Mouse (Mus musculus) fat pad, adult 2 months (tissue): ENCODE data around the gene Nek5.

Source experiments
- DNase-seq: peaks from one replicate; pipeline ENCODE4 v3.0.0-alpha.2; 2011; ENCODE audit warnings: low read depth, low spot score; ENCODE audit errors: extremely low read depth

Gene Nek5

GRCm38 (mm10) chr8:22091568-22091967 lies 33.3 kb downstream of the Nek5 start:
- no peak for DNase-seq

- no peak for DNase-seq
Measured at GRCm38 (mm10) chr8:22089226-22089625, 35.6 kb downstream of the Nek5 start.

- no peak for DNase-seq
Measured at GRCm38 (mm10) chr8:22079313-22080007, 45.4 kb downstream of the Nek5 start.

DNA sequence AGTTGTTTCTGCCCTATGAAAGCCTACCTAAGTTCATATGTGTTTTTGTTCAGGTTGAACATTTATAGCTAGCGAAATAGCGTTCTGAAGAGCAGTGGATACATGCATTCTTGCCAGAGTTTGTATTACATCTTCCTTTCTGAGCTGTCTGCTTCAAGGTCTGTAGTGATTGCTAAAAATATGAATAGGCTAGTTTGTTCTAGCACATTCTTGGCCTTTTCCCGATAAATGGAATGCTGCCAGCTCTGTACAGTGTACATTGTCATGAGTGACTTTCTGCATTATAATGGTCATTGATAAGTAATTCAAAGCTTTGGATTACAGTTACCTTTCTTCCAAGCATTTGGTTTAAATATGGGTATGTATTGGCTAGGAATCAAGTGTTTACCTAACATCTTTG lies 63.7 kb downstream of the Nek5 start:
- no peak for DNase-seq

- peak; percentile 62 for DNase-seq
Measured at GRCm38 (mm10) chr8:22060446-22060889, 64.4 kb downstream of the Nek5 start, which contains the start of gene Alg11. Gene Alg11, plus strand, starts transcription at chr8:22060721.

- no peak for DNase-seq
Measured at GRCm38 (mm10) chr8:22059821-22060445, 64.9 kb downstream of the Nek5 start, which contains the start of gene Atp7b. Gene Atp7b, minus strand, starts transcription at chr8:22060305.

- no peak for DNase-seq
Measured at GRCm38 (mm10) chr8:22059153-22059738, 65.6 kb downstream of the Nek5 start.

GRCm38 (mm10) chr8:22058368-22058767 lies 66.5 kb downstream of the Nek5 start:
- DNase-seq, result no peak

GRCm38 (mm10) chr8:22056850-22057249 lies 68.0 kb downstream of the Nek5 start:
- DNase-seq, result no peak

- DNase-seq, result no peak
Measured at GRCm38 (mm10) chr8:22055492-22055877, 69.4 kb downstream of the Nek5 start.

DNA sequence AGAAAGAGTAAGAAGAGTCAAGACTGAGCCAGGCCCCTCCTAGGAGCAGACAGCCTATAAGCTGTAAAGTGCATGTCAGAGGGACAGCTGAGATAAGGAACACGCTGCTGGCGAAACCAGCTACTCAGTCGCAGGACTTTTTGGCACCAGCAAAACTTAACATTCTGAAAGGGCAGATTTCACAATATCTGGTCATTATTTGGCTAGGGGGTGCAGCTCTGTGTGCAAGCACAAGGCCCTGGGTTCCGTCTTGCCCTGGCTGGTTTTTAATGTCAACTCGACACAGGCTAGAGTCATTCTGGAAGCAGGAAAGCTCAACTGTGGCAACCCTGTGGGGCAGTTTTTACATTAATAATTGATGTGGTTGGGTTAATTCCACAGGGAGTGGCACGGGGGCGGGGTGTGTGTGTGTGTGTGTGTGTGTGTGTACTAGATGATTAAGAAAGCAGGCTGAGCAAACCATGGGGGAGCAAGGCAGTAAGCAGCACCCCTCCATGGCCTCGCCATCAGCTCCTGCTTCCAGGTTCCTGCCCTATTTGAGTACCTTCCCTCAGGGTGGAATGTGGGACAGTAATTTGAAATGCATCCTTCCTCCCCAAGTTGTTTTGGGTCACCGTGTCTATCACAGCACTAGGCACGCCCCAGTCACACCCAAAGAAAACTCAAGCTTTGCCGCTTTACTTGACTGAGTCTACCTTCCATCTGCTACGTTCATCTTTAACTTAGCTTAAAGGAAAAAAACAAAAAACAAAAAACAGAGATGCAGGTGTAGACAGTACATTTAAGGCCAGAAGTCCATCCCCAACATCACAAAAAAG lies 70.0 kb downstream of the Nek5 start:
- DNase-seq, result no peak

- no peak for DNase-seq
Measured at GRCm38 (mm10) chr8:22047699-22048464, 77.0 kb downstream of the Nek5 start.

DNA sequence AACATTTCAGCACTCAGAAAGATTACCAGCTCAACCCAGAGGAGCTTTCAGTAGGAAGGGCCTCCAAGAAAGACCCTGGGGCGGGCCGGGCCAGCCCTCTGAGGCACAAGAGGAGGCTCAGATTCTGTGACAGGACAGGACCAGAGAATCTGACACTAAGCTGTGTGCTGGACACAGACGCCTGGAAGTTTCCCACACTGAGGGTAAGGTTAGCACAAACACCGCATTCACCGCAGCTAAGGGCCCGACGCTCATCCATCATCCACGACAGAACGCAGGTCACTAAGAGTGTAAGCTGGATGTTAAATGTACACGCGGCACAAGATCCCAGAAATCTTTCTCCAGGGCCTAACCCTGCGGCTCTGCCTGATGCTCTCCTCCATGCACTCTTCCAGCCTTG lies 81.1 kb downstream of the Nek5 start:
- no peak for DNase-seq

GRCm38 (mm10) chr8:22042515-22042914 lies 82.3 kb downstream of the Nek5 start:
- no peak for DNase-seq

DNA sequence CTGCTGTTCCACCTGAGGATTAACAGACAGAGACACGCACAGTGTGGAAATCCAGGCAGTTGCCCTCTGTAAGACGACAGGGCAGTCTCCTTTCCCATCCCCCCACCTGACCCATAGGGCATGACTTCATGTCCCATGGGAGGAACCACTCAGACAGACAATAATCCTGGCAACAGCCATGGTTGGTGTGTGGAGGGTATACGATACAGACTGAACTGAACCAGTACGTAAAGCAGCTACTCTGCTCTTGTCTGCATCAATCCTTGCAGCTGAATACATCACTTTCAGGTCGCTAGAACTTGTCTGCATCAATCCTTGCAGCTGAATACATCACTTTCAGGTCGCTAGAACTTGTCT lies 84.7 kb downstream of the Nek5 start:
- no peak for DNase-seq

DNA sequence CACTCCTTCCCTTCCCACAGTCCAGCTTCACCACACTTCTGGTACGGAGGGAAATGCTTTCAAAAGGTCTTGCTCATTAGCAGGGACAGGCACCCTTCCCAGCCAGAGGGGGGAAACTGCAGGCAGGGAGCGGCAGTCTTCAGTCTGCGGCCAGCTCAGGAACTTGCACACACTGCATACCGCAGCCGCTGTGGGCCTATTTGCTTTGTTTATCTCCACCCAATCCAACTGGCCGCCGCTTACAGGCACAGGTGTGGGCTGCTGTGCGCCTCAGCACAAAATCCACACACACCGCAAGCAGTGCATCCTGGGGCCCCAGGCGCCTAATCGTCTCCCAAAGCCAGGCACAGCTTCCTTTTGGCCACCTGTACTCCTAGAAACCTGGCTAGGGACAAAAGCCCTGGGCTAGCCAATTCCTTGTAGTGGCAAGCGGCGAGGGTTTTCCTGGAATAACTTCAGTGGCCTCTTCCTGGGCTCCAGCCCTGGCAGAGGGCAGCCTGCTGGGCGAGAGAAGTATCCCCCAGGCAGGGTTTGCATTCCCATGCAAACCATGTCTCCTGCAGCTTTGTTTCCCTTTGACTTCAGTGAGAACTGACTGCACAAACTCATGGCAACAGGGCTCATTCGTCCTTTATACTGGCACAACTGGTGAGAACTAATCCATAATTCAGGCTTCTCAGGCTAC lies 85.2 kb downstream of the Nek5 start:
- DNase-seq, result peak; percentile 46

- no peak for DNase-seq
Measured at GRCm38 (mm10) chr8:22037022-22037421, 87.8 kb downstream of the Nek5 start.

DNA sequence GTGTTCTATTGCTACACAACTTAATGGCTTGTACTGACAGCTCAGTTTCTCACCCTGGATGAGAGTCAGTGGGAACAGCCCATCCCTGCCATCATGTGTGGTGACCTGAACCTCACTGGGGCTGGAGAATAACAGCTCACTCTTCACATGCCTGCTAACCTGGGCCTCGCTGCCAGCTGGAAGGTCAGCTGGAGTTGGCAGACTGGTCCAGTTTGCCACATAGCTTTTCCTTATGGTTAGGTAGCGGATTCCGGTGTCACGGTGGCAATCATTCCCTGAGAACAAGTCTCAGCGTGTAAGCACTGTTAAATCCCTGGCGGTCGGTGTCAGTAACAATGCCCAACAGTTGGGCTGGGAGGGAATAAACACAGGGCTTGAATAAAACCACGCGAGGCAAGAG lies 88.7 kb downstream of the Nek5 start:
- no peak for DNase-seq

GRCm38 (mm10) chr8:22030990-22031389 lies 93.9 kb downstream of the Nek5 start:
- DNase-seq, result no peak

GRCm38 (mm10) chr8:22028973-22029372 lies 95.9 kb downstream of the Nek5 start:
- no peak for DNase-seq
